9 mouse cellular contexts compared by ENCODE assay signal in the genomic region with DNA sequence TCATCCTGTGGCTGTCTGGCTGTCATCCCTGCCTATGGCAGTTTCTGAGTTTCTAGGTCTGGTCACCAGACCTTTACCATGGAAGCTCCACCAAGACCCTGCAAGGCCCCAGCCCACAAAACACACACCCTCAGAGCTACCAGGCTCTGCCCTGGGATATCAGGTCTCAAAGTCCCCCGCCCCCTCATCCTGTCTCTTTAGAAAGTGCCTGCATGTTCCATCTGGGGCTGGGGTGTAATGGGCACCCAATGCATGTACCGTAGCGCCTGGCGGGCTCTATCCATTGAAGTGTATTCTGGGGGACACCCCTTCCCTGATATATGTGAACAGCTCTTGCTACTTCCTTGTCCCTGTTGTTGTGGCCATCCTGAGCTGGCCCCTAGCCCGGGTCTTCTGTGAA. TPM values are rescaled to one million over a fixed set of nuclear protein-coding genes. Genes with fewer than 3 reads are reported as not detected.
DNase-seq lines count a peak whose midpoint lies in the region; ATAC-seq and TF ChIP-seq lines count a peak whose summit lies in the region.
"Had no signal": no experiment of that assay in that cellular context is flagged by ENCODE, and none has a peak within 500 bp of the region (broad histone marks: within the 10 kb centered on the region; RNA-seq: fewer than 3 reads in every experiment).

No protein-coding gene starts in this region.

- no peak for TF ChIP-seq CTCF in heart, adult 2 months (IDR thresholded peaks at IDR 0.05)

- no peak for TF ChIP-seq EP300 in heart, adult 2 months (IDR thresholded peaks at IDR 0.05; ENCODE audit: insufficient read depth, low read depth, low read length)

- no peak overlapping the region for H3K4me3 ChIP-seq in limb, embryonic 15.5 days
- no peak overlapping the region for H3K4me3 ChIP-seq in heart, adult 2 months
- H3K4me3 ChIP-seq: megakaryocyte, embryonic 14.5 days had no signal

- no peaks in the 10 kb centered on the region for H3K36me3 ChIP-seq in limb, embryonic 15.5 days
- no peaks in the 10 kb centered on the region for H3K36me3 ChIP-seq in heart, adult 2 months (ENCODE audit: control insufficient read depth, insufficient read depth, low read length)

- no peaks in the 10 kb centered on the region for H3K9me3 ChIP-seq in limb, embryonic 15.5 days
- H3K9me3 ChIP-seq: megakaryocyte, embryonic 14.5 days had no signal

- H3K4me1 ChIP-seq in limb, embryonic 15.5 days = peaks cover 51% of the 10 kb centered on the region
- H3K4me1 ChIP-seq in heart, adult 2 months (ENCODE audit: control insufficient read depth, insufficient read depth, low read length) = peaks cover 21% of the 10 kb centered on the region

- H3K9ac ChIP-seq in limb, embryonic 15.5 days = no peak overlapping the region
- H3K9ac ChIP-seq in heart, adult 2 months (ENCODE audit: low read depth, low read length) = no peak overlapping the region

- H3K4me2 ChIP-seq in limb, embryonic 15.5 days = no peak overlapping the region

- intact Hi-C loops in heart, adult 2 months (cut with DNase I) = no loop called here

- DNase-seq in CD4-positive, CD25-positive, alpha-beta regulatory T cell, adult 2 months (ENCODE audit: low read depth, low spot score) = peak; percentile 23
- DNase-seq in thymus, postnatal 0 days (ENCODE audit: low spot score) = peak; percentile 35
- DNase-seq in thymus, postnatal 25 days = no peak
- DNase-seq in thymus, postnatal 4 days = peak; percentile 57
- no peak for DNase-seq in heart, adult 2 months
- DNase-seq in adipocyte (ENCODE audit: low spot score) = no peak

- TF ChIP-seq POLR2A in heart, adult 2 months (IDR thresholded peaks at IDR 0.05; ENCODE audit: insufficient read depth, low read depth, low read length) = no peak

- H3K79me2 ChIP-seq in heart, adult 2 months (replicated peaks; ENCODE audit: control insufficient read depth, insufficient read depth, low read length) = no peaks in the 10 kb centered on the region

- no peaks in the 10 kb centered on the region for H3K27me3 ChIP-seq in limb, embryonic 15.5 days
- no peaks in the 10 kb centered on the region for H3K27me3 ChIP-seq in heart, adult 2 months (ENCODE audit: control insufficient read depth, insufficient read depth, low read length)

- ATAC-seq in CD4-positive, CD25-positive, alpha-beta regulatory T cell, adult 4 months = no peak
- ATAC-seq in limb, embryonic 15.5 days (ENCODE audit: insufficient number of reproducible peaks, low FRiP score, low TSS enrichment, low read depth) = no peak

- WGBS in limb, embryonic 15.5 days = 85% methylated on average over 5 of the region's 5 CpGs
- WGBS in heart, adult 2 months = 87% methylated on average over 5 of the region's 5 CpGs

- H3K27ac ChIP-seq in limb, embryonic 15.5 days = 0 out of 2 replicates have a peak overlapping the region, but pooled peaks have one; percentile 27
- H3K27ac ChIP-seq in heart, adult 2 months = no peak overlapping the region

RNA-seq across cellular contexts. Expression of a gene that starts 15.0 kb away (rescaled TPM):
- polyA plus RNA-seq in CD4-positive, CD25-positive, alpha-beta regulatory T cell, adult 4 months (2017; shearing (Covaris generic)) = 1 to 10 TPM; 2.9 to 4.8 TPM
- 9.8 and 12.0 TPM in 2 replicates for polyA plus RNA-seq in thymus, postnatal 0 days (2015; fragmentation: Nextera tagmentation; extraction: Ambion mirVana)
- 14.4 and 14.8 TPM in 2 replicates for polyA plus RNA-seq in limb, embryonic 15.5 days (2015; fragmentation: Nextera tagmentation; extraction: Ambion mirVana)
- 1 to 10 TPM; 4.5 to 5.4 TPM for total RNA-seq in heart, adult 2 months (2021)
- polyA plus RNA-seq in heart, adult 2 months (2012; rRNA removed) = 7.6 and 11.8 TPM in 2 replicates

RNA-seq across cellular contexts. Expression of a gene that starts 20.2 kb away (rescaled TPM):
- 10 to 100 TPM; 32.5 to 37.9 TPM for polyA plus RNA-seq in CD4-positive, CD25-positive, alpha-beta regulatory T cell, adult 4 months (2017; shearing (Covaris generic))
- 50.7 and 54.1 TPM in 2 replicates for polyA plus RNA-seq in thymus, postnatal 0 days (2015; fragmentation: Nextera tagmentation; extraction: Ambion mirVana)
- 69.4 and 71.2 TPM in 2 replicates for polyA plus RNA-seq in limb, embryonic 15.5 days (2015; fragmentation: Nextera tagmentation; extraction: Ambion mirVana)
- total RNA-seq in heart, adult 2 months (2021) = 10 to 100 TPM; 18.8 to 22.8 TPM
- 9.8 and 15.9 TPM in 2 replicates for polyA plus RNA-seq in heart, adult 2 months (2012; rRNA removed)

RNA-seq across cellular contexts. Expression of a gene that starts 20.2 kb away (rescaled TPM):
- 10 to 100 TPM; 69.2 to 69.5 TPM for polyA plus RNA-seq in CD4-positive, CD25-positive, alpha-beta regulatory T cell, adult 4 months (2017; shearing (Covaris generic))
- 60.1 and 66.6 TPM in 2 replicates for polyA plus RNA-seq in thymus, postnatal 0 days (2015; fragmentation: Nextera tagmentation; extraction: Ambion mirVana)
- polyA plus RNA-seq in limb, embryonic 15.5 days (2015; fragmentation: Nextera tagmentation; extraction: Ambion mirVana) = 48.4 and 51.2 TPM in 2 replicates
- 10 to 100 TPM; 32.0 to 36.3 TPM for total RNA-seq in heart, adult 2 months (2021)
- 31.4 and 31.7 TPM in 2 replicates for polyA plus RNA-seq in heart, adult 2 months (2012; rRNA removed)

RNA-seq across cellular contexts. Expression of a gene that starts 20.8 kb away (rescaled TPM):
- 10 to 100 TPM; 24.1 to 30.0 TPM for polyA plus RNA-seq in CD4-positive, CD25-positive, alpha-beta regulatory T cell, adult 4 months (2017; shearing (Covaris generic))
- polyA plus RNA-seq in thymus, postnatal 0 days (2015; fragmentation: Nextera tagmentation; extraction: Ambion mirVana) = 137 and 143 TPM in 2 replicates
- 132 and 183 TPM in 2 replicates for polyA plus RNA-seq in limb, embryonic 15.5 days (2015; fragmentation: Nextera tagmentation; extraction: Ambion mirVana)
- total RNA-seq in heart, adult 2 months (2021) = 10 to 100 TPM; 65.3 to 81.4 TPM
- polyA plus RNA-seq in heart, adult 2 months (2012; rRNA removed) = 115 and 120 TPM in 2 replicates

Comparison
In these comparisons a context has a peak if more than half of its experiments do, and no peak if none do; other contexts are left out.
1. DNase-seq: peak in CD4-positive, CD25-positive, alpha-beta regulatory T cell, adult 2 months (single experiment), thymus, postnatal 0 days (single experiment) and thymus, postnatal 4 days (single experiment); none in thymus, postnatal 25 days (single experiment), heart, adult 2 months (0 of 2) and adipocyte (single experiment).